Mouse (Mus musculus): ENCODE results near the gene Dgke.

GRCm38 (mm10) chr11:89002621-89003020 lies 64.0 kb downstream of the Dgke start:
- no peak for TF ChIP-seq POLR2AphosphoS5 (IDR thresholded peaks at IDR 0.05; ENCODE audit: insufficient replicate concordance, low read depth, low read length)
- no peak for TF ChIP-seq CTCF (IDR thresholded peaks at IDR 0.05; ENCODE audit: low read depth, low read length)
- TF ChIP-seq GATA1 (IDR thresholded peaks at IDR 0.05; ENCODE audit: borderline replicate concordance, low read length): no peak

All from G1E (cell line).